Comparison of ENCODE assay signal across 8 mouse cellular contexts in genomic region chr8:105270101-105270915, GRCm38 (mm10). TPM values are rescaled to one million over a fixed set of nuclear protein-coding genes. Genes with fewer than 3 reads are reported as not detected.
DNase-seq lines count a peak whose midpoint lies in the region; ATAC-seq lines count a peak whose summit lies in the region.

No protein-coding gene starts in this region.

- ATAC-seq in lung, embryonic 15.5 days (ENCODE audit: borderline replicate concordance, extremely low read depth, low FRiP score, low TSS enrichment) = no peak
- ATAC-seq in forebrain, embryonic 11.5 days (replicated peaks; ENCODE audit: low FRiP score) = no peak
- ATAC-seq in neural tube, embryonic 15.5 days (ENCODE audit: low FRiP score) = no peak

- no peaks in the 10 kb centered on the region for H3K36me3 ChIP-seq in lung, embryonic 15.5 days
- no peaks in the 10 kb centered on the region for H3K36me3 ChIP-seq in forebrain, embryonic 11.5 days (ENCODE audit: control insufficient read depth, insufficient read depth, low read length)
- no peaks in the 10 kb centered on the region for H3K36me3 ChIP-seq in limb, embryonic 10.5 days
- H3K36me3 ChIP-seq in neural tube, embryonic 15.5 days = no peaks in the 10 kb centered on the region

- peaks cover 39% of the 10 kb centered on the region for H3K4me1 ChIP-seq in lung, embryonic 15.5 days
- peaks cover 17% of the 10 kb centered on the region for H3K4me1 ChIP-seq in forebrain, embryonic 11.5 days (replicated peaks; ENCODE audit: control insufficient read depth, insufficient read depth, low read length)
- H3K4me1 ChIP-seq in limb, embryonic 10.5 days = peaks cover 43% of the 10 kb centered on the region
- H3K4me1 ChIP-seq in neural tube, embryonic 15.5 days = peaks cover 42% of the 10 kb centered on the region

- no peak overlapping the region for H3K27ac ChIP-seq in lung, embryonic 15.5 days
- H3K27ac ChIP-seq in forebrain, embryonic 11.5 days (ENCODE audit: low read depth, low read length) = no peak overlapping the region
- H3K27ac ChIP-seq in limb, embryonic 10.5 days = no peak overlapping the region
- H3K27ac ChIP-seq in neural tube, embryonic 15.5 days (replicated peaks) = no peak overlapping the region

- DNase-seq in lung, postnatal 14 days = no peak
- peak; percentile 65 for DNase-seq in forebrain, embryonic 11.5 days (ENCODE audit: low spot score)
- DNase-seq in limb, embryonic 10.5 days (ENCODE audit: low spot score) = no peak
- no peak for DNase-seq in adrenal gland, adult 18-20 months (ENCODE audit: low spot score in 2 of 2)
- no peak for DNase-seq in Muller cell, postnatal 12 days (ENCODE audit: inconsistent ontology term)
- no peak for DNase-seq in spleen, postnatal 4 days (ENCODE audit: low spot score in 2 of 2)

- H3K4me2 ChIP-seq in lung, embryonic 15.5 days = peak overlapping the region; percentile 91
- peak overlapping the region; percentile 71; the same call in 1 of the 2 replicates for H3K4me2 ChIP-seq in forebrain, embryonic 11.5 days (ENCODE audit: low read depth, low read length, severe bottlenecking)
- H3K4me2 ChIP-seq in neural tube, embryonic 15.5 days = peak overlapping the region; percentile 80

- peaks cover 86% of the 10 kb centered on the region for H3K27me3 ChIP-seq in lung, embryonic 15.5 days
- peaks cover 90% of the 10 kb centered on the region for H3K27me3 ChIP-seq in forebrain, embryonic 11.5 days (ENCODE audit: control insufficient read depth, insufficient read depth, low read length)
- peaks cover 100% of the 10 kb centered on the region for H3K27me3 ChIP-seq in limb, embryonic 10.5 days (ENCODE audit: low read depth, poor library complexity, severe bottlenecking)
- H3K27me3 ChIP-seq in neural tube, embryonic 15.5 days (replicated peaks) = peaks cover 96% of the 10 kb centered on the region

- no peaks in the 10 kb centered on the region for H3K9me3 ChIP-seq in lung, embryonic 15.5 days
- H3K9me3 ChIP-seq in forebrain, embryonic 11.5 days (ENCODE audit: control insufficient read depth, low read length) = no peaks in the 10 kb centered on the region; the same call in 1 of the 2 replicates
- 0 out of 2 replicates have a peak, but pooled peaks cover 2% of the 10 kb centered on the region for H3K9me3 ChIP-seq in limb, embryonic 10.5 days (replicated peaks)
- no peaks in the 10 kb centered on the region for H3K9me3 ChIP-seq in neural tube, embryonic 15.5 days (replicated peaks)

- WGBS in lung, embryonic 15.5 days = 6% methylated on average over 39 of the region's 39 CpGs
- 1% methylated on average over 39 of the region's 39 CpGs for WGBS in forebrain, embryonic 11.5 days
- WGBS in limb, embryonic 10.5 days = 2% methylated on average over 39 of the region's 39 CpGs
- 3% methylated on average over 39 of the region's 39 CpGs for WGBS in neural tube, embryonic 15.5 days

- H3K9ac ChIP-seq in lung, embryonic 15.5 days = peak overlapping the region; percentile 28
- no peak overlapping the region for H3K9ac ChIP-seq in forebrain, embryonic 11.5 days (ENCODE audit: low read length)
- H3K9ac ChIP-seq in neural tube, embryonic 15.5 days (replicated peaks) = no peak overlapping the region

- peak overlapping the region; percentile 45 for H3K4me3 ChIP-seq in lung, embryonic 15.5 days
- peak overlapping the region; percentile 41 for H3K4me3 ChIP-seq in forebrain, embryonic 11.5 days (ENCODE audit: low read depth, low read length)
- peak overlapping the region; percentile 62 for H3K4me3 ChIP-seq in limb, embryonic 10.5 days
- peak overlapping the region; percentile 54 for H3K4me3 ChIP-seq in neural tube, embryonic 15.5 days (replicated peaks)

RNA-seq across cellular contexts. Expression of gene Hsf4, which starts 0.7 kb away (rescaled TPM):
- polyA plus RNA-seq in lung, embryonic 15.5 days (2015; fragmentation: Nextera tagmentation; extraction: Ambion mirVana) = 0.61 and 0.69 TPM in 2 replicates
- polyA plus RNA-seq in forebrain, embryonic 11.5 days (2014; fragmentation: Nextera tagmentation; extraction: Ambion mirVana) = not detected in 2 replicates
- polyA plus RNA-seq in limb, embryonic 10.5 days (2016; fragmentation: Nextera tagmentation; extraction: Ambion mirVana) = 0.10 TPM in 1 of 2 replicates, not detected in the other
- 0.45 and 0.92 TPM in 2 replicates for polyA plus RNA-seq in neural tube, embryonic 15.5 days (2015; fragmentation: Nextera tagmentation; extraction: Ambion mirVana)
- total RNA-seq in adrenal gland, adult 18-20 months (2021) = 1 to 10 TPM; 2.2 to 4.3 TPM

RNA-seq across cellular contexts. Expression of gene Nol3, which starts 5.6 kb away (rescaled TPM):
- 1.5 and 1.7 TPM in 2 replicates for polyA plus RNA-seq in lung, embryonic 15.5 days (2015; fragmentation: Nextera tagmentation; extraction: Ambion mirVana)
- polyA plus RNA-seq in forebrain, embryonic 11.5 days (2014; fragmentation: Nextera tagmentation; extraction: Ambion mirVana) = 1.6 and 2.1 TPM in 2 replicates
- polyA plus RNA-seq in limb, embryonic 10.5 days (2016; fragmentation: Nextera tagmentation; extraction: Ambion mirVana) = 0.40 and 0.45 TPM in 2 replicates
- 5.7 and 6.2 TPM in 2 replicates for polyA plus RNA-seq in neural tube, embryonic 15.5 days (2015; fragmentation: Nextera tagmentation; extraction: Ambion mirVana)
- 10 to 100 TPM in 1 of 2 experiments, 1 to 10 TPM in 1; 6.7 to 20.3 TPM for total RNA-seq in adrenal gland, adult 18-20 months (2021)

RNA-seq across cellular contexts. Expression of gene Fbxl8, which starts 5.9 kb away (rescaled TPM):
- 4.8 and 4.9 TPM in 2 replicates for polyA plus RNA-seq in lung, embryonic 15.5 days (2015; fragmentation: Nextera tagmentation; extraction: Ambion mirVana)
- polyA plus RNA-seq in forebrain, embryonic 11.5 days (2014; fragmentation: Nextera tagmentation; extraction: Ambion mirVana) = 0.53 and 0.69 TPM in 2 replicates
- 0.81 and 1.1 TPM in 2 replicates for polyA plus RNA-seq in limb, embryonic 10.5 days (2016; fragmentation: Nextera tagmentation; extraction: Ambion mirVana)
- 1.9 and 3.0 TPM in 2 replicates for polyA plus RNA-seq in neural tube, embryonic 15.5 days (2015; fragmentation: Nextera tagmentation; extraction: Ambion mirVana)
- total RNA-seq in adrenal gland, adult 18-20 months (2021) = 1 to 10 TPM; 3.7 to 4.3 TPM

RNA-seq across cellular contexts. Expression of gene Tradd, which starts 5.9 kb away (rescaled TPM):
- polyA plus RNA-seq in lung, embryonic 15.5 days (2015; fragmentation: Nextera tagmentation; extraction: Ambion mirVana) = 29.8 and 33.6 TPM in 2 replicates
- 12.0 and 12.5 TPM in 2 replicates for polyA plus RNA-seq in forebrain, embryonic 11.5 days (2014; fragmentation: Nextera tagmentation; extraction: Ambion mirVana)
- 11.4 and 12.1 TPM in 2 replicates for polyA plus RNA-seq in limb, embryonic 10.5 days (2016; fragmentation: Nextera tagmentation; extraction: Ambion mirVana)
- polyA plus RNA-seq in neural tube, embryonic 15.5 days (2015; fragmentation: Nextera tagmentation; extraction: Ambion mirVana) = 20.7 and 24.3 TPM in 2 replicates
- total RNA-seq in adrenal gland, adult 18-20 months (2021) = 10 to 100 TPM; 13.1 to 15.5 TPM

RNA-seq across cellular contexts. Expression of gene B3gnt9, which starts 15.4 kb away (rescaled TPM):
- polyA plus RNA-seq in lung, embryonic 15.5 days (2015; fragmentation: Nextera tagmentation; extraction: Ambion mirVana) = 23.4 and 26.0 TPM in 2 replicates
- polyA plus RNA-seq in forebrain, embryonic 11.5 days (2014; fragmentation: Nextera tagmentation; extraction: Ambion mirVana) = 2.9 and 4.3 TPM in 2 replicates
- polyA plus RNA-seq in limb, embryonic 10.5 days (2016; fragmentation: Nextera tagmentation; extraction: Ambion mirVana) = 1.4 and 1.7 TPM in 2 replicates
- polyA plus RNA-seq in neural tube, embryonic 15.5 days (2015; fragmentation: Nextera tagmentation; extraction: Ambion mirVana) = 12.3 and 12.4 TPM in 2 replicates
- 1 to 10 TPM; 2.7 to 3.2 TPM for total RNA-seq in adrenal gland, adult 18-20 months (2021)
